Mouse (Mus musculus) heart, embryonic 13.5 days (tissue): ENCODE results near the gene Cenpp. TPM values are rescaled to one million over a fixed set of nuclear protein-coding genes. Genes with fewer than 3 reads are reported as not detected.
"Not testable (repeated sequence)": the region's sequence is repeated elsewhere in the genome, so short reads cannot be mapped to it uniquely, and the experiment has no call there.

Source experiments
- ATAC-seq: fragments of 200-750 bp; cut with Nextera tagmentation; 2 replicates; pipeline ENCODE4 v1.8.0; 2017; ENCODE audit warnings: moderate TSS enrichment; ENCODE audit not compliant: insufficient number of reproducible peaks, low FRiP score, low TSS enrichment; ENCODE audit errors: extremely low read depth
- H3K27ac ChIP-seq: fragments of 300-500 bp; sonication (generic); replicated peaks from 2 replicates; pipeline ENCODE4 v1.5.1; 2015; ENCODE audit warnings: moderate library complexity, mild to moderate bottlenecking, inconsistent platforms
- H3K27me3 ChIP-seq: fragments of 300-500 bp; sonication (generic); replicated peaks from 2 replicates; pipeline ENCODE4 v1.6.1; 2015; ENCODE audit warnings: mild to moderate bottlenecking, inconsistent platforms
- H3K36me3 ChIP-seq: fragments of 300-500 bp; sonication (generic); 2 replicates; pipeline ENCODE4 v1.6.1; 2015; ENCODE audit warnings: mild to moderate bottlenecking, inconsistent platforms
- H3K4me1 ChIP-seq: fragments of 300-500 bp; sonication (generic); 2 replicates; pipeline ENCODE4 v1.6.1; 2015; ENCODE audit warnings: inconsistent platforms
- H3K4me2 ChIP-seq: fragments of 300-500 bp; sonication (generic); 2 replicates; pipeline ENCODE4 v1.6.1; 2015; ENCODE audit warnings: inconsistent platforms, mild to moderate bottlenecking, moderate library complexity
- H3K4me3 ChIP-seq: fragments of 300-500 bp; sonication (generic); 2 replicates; pipeline ENCODE4 v1.5.1; 2015; ENCODE audit warnings: moderate library complexity, mild to moderate bottlenecking, inconsistent platforms
- H3K9ac ChIP-seq: fragments of 300-500 bp; sonication (generic); 2 replicates; pipeline ENCODE4 v1.6.1; 2015; ENCODE audit warnings: inconsistent platforms, mild to moderate bottlenecking, moderate library complexity
- H3K9me3 ChIP-seq: fragments of 300-500 bp; sonication (generic); 2 replicates; pipeline ENCODE4 v1.6.1; 2016; ENCODE audit warnings: inconsistent platforms
- WGBS: fragments of 180-500 bp; shearing (Covaris S2); methylation state at CpG from one replicate; pipeline ENCODE4 v1.1.7; 2015; ENCODE audit warnings: mixed read lengths; 5-methylcytosine and 5-hydroxymethylcytosine counted together
- polyA plus RNA-seq: library from polyadenylated mRNA; unstranded; fragments of >200 nt; fragmentation: Nextera tagmentation; extraction: Ambion mirVana; gene quantifications from 2 replicates; pipeline ENCODE4 v1.2.1, GENCODE M21; 2015

The Cenpp gene
- polyA plus RNA-seq, 1 experiment from 2014 or later, result 23.0 TPM

DNA sequence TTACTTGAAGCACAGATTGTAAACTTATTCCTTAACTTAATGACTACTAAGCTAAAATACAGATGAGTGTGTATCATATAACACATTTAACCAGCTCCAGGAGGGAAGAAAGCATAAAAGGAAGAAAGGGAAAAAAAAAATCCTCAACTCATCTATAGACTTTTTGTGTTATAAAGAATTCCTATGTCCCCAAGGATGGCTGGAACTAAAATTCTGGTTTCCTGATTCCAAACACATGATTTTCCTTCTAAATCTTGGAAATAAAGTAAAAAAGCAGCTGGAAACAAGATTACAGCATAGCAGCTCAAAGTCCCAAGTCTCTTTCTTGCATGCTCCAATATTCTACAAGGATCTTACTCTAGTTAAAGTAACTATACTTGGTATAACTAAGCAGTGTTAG, 49.0 kb downstream of the Cenpp start:
- Histone ChIP-seq H3K4me2 (no peak overlapping the region), H3K27me3 (no peaks in the 10 kb centered on the region)
- no peak for ATAC-seq

DNA sequence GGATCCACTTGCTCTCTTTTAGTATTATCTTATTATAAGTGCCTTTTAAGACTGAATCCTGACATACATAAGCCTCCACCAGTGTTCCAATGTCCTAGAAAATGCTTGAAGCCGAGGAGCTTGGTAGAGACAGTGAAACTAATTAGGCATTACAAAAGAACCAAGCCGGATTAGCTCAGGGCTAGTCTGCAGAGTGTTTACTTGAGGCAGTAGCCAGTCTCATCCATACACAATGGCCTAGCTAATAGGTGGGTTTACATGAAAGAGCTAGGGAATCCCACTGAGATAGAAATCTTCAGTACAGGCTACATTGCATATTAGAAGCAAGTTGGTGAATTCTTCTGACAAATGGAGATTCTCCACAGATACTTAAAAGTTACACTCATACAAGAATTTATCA, 50.0 kb downstream of the Cenpp start:
- H3K9ac ChIP-seq, H3K4me3 ChIP-seq, H3K4me1 ChIP-seq, H3K36me3 ChIP-seq, H3K4me2 ChIP-seq, H3K9me3 ChIP-seq, H3K27ac ChIP-seq, ATAC-seq, H3K27me3 ChIP-seq: not testable (repeated sequence)
- 88% methylated on average over 2 of the region's 2 CpGs for WGBS

More for the DNA sequence above, 49.0 kb downstream of the Cenpp start:
- no peaks in the 10 kb centered on the region for H3K9me3 ChIP-seq
- no peak overlapping the region for H3K9ac ChIP-seq
- H3K27ac ChIP-seq, result no peak overlapping the region
- H3K4me3 ChIP-seq, result no peak overlapping the region
- no peaks in the 10 kb centered on the region for H3K36me3 ChIP-seq
- peaks cover 3% of the 10 kb centered on the region for H3K4me1 ChIP-seq

DNA sequence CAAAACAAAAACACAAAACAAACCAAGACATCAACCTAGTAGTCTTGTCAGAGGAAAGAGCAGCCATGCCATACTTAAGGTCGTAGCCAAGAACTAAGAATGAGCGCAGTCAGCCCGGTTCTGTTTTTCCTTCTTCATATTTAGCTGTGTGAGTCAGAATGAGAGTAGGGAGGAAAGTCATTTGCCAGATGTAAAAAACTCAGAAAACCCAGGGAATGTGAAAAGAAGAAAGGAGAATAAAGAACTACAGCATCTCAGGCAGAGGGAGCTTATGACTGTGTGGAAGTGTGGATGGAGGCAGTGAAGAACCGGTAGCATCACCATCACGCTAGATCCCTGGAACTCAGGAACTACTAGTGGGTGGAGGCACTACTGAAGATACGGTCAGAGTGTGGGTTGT, 66.5 kb downstream of the Cenpp start:
- no peaks in the 10 kb centered on the region for H3K27me3 ChIP-seq
- H3K4me3 ChIP-seq, result no peak overlapping the region
- H3K4me1 ChIP-seq, result 0 out of 2 replicates have a peak, but pooled peaks cover 9% of the 10 kb centered on the region
- WGBS, result 92% methylated on average over 6 of the region's 6 CpGs
- H3K4me2 ChIP-seq, result no peak overlapping the region
- no peak overlapping the region for H3K9ac ChIP-seq
- H3K36me3 ChIP-seq, result no peaks in the 10 kb centered on the region
- H3K27ac ChIP-seq, result no peak overlapping the region
- H3K9me3 ChIP-seq, result no peaks in the 10 kb centered on the region
- no peak for ATAC-seq

DNA sequence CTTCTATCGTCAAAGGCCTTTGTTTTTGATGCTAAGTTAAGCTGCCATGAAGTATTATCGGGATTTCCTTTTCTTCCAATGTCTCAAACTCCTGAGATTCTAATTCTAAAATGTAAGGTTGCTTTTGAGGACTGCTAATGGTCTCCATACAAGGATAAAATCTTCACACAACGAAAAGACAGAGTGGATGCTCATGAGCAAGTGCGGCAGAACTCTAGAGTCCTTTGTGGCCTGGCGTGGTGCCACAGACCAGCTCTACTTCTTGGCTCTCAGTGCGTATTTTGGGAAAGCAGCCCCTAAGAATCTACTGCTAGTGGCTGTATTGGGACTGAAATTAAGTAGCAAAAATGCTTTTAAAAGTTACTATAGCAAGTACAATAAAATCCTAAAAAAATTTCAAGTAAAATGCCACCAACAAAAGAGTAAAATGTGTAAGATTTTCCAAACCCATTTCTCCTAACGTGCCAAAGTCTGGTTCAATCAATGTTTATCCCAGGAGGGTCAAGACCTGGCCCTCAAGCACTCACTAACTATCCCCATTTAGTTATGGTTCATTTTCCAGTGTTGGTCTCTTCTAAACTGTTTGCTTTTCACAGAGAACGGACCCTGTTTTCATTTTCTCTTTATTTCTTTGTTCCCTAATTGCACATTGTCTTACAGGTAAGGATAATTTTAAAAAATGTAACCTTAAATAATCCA, 68.1 kb downstream of the Cenpp start:
- Histone ChIP-seq H3K4me1 (peaks cover 14% of the 10 kb centered on the region; the same call in 1 of the 2 replicates), H3K9ac (no peak overlapping the region), H3K9me3 (no peaks in the 10 kb centered on the region), H3K27me3 (no peaks in the 10 kb centered on the region), H3K4me3 (no peak overlapping the region), H3K36me3 (no peaks in the 10 kb centered on the region), H3K4me2 (no peak overlapping the region), H3K27ac (peak overlapping the region; percentile 13; the same call in 1 of the 2 replicates)
- ATAC-seq, result no peak
- 73% methylated on average over 8 of the region's 8 CpGs for WGBS

DNA sequence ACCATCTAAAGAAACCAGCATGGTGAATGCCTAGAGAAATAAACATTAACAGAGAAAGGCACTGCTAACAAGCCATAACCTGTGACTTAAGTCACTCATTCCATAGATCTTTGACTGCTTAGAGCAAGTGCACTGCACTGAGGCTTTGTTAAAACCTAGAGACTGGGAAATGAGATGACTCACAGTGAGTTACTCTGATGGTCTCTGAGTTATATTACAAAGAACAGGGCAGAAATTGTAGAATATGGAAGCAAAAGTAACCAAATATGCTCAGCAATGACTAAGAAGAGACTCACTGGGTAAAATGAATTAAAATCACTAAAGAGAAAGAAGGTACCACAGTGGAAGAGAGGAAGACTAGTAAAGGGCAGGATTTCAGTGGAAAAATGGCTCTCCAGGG, 68.7 kb downstream of the Cenpp start:
- no peak for ATAC-seq
- Histone ChIP-seq H3K9ac (no peak overlapping the region), H3K4me2 (no peak overlapping the region), H3K27ac (peak overlapping the region; percentile 13; the same call in 1 of the 2 replicates), H3K4me3 (no peak overlapping the region), H3K9me3 (no peaks in the 10 kb centered on the region), H3K36me3 (no peaks in the 10 kb centered on the region), H3K4me1 (peaks cover 14% of the 10 kb centered on the region; the same call in 1 of the 2 replicates), H3K27me3 (no peaks in the 10 kb centered on the region)

DNA sequence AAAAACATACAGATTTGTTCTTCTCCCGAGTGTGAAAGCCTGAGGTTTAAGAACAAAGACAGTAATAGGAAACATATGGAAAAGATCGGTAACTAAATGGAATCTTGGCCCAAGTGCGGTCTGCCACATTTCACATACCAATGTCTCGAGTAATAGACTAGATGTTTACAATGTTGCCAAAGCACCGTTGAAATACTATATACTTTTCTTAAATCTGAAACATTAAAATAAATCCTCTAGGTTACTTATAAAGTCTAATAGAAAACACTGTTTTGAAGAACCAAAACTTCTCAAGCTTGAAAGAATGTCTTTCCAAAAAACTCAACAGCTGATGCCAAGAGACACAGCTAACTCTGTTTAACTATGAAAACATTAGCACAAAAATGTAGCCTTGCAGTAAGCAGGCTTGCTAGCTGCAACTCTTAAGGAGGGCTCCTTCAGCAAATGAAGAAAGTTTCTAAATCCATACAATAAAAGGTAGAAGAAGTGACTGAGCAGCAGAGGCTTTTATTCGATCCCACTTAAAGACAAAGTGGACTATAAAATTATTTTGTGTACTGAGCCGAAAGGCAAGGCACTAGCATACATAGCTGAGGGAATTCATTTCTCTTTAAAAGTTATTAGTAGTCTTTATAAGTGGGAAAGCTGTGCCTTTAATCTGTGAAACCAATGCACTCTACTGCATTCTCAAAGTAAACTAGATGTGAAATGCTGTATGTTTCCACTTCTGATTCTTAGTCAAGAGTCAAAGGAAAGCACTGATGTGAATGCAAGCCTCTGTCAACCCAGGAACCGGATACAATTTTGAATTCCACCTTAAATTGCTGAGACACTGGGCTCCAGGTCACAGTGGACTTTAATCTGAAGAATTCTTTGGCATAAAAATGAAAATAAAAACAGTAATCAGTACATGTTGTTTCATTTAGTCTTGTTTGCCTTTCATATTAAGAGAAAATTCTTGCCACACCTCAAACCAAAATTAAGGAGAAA, 70.7 kb downstream of the Cenpp start, which contains the start of gene Omd:
TSS of gene Omd (plus strand) at position 922 of the 990 bp plus-strand sequence.
- Histone ChIP-seq H3K9ac (no peak within 1 kb of the TSS; the same call in 1 of the 2 replicates), H3K4me2 (no peak within 1 kb of the TSS), H3K27ac (peak within 1 kb of the TSS; percentile 79), H3K9me3 (no peaks in the 10 kb centered on the region), H3K36me3 (no peaks in the 10 kb centered on the region), H3K4me1 (peaks cover 14% of the 10 kb centered on the region; the same call in 1 of the 2 replicates), H3K4me3 (no peak within 1 kb of the TSS), H3K27me3 (no peaks in the 10 kb centered on the region)
- no peak for ATAC-seq
- WGBS, result 57% methylated on average over 8 of the region's 8 CpGs

DNA sequence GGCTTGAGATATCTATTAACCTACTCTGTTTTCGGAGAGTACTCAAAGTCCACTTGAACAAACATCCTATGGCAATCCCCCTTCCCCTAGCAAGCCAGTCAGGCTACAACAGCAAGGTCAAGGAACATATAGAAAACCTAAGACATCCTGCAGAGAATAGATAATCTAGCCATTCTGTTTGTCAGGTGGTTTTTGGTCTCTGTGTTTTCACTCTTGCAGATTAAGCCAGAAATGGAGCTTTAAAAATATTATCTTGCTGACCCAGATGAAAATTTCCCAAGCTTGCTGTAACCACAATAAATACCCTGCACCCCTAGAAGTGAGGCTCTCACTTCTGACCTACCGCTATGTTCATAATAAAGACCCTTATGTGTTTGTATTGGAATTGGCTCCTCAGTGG, 81.2 kb downstream of the Cenpp start:
- no peaks in the 10 kb centered on the region for H3K36me3 ChIP-seq
- H3K9ac ChIP-seq, result no peak overlapping the region
- no peak for ATAC-seq
- no peaks in the 10 kb centered on the region for H3K27me3 ChIP-seq
- 64% methylated on average over 2 of the region's 2 CpGs for WGBS
- no peak overlapping the region for H3K4me3 ChIP-seq
- no peak overlapping the region for H3K4me2 ChIP-seq
- H3K27ac ChIP-seq, result no peak overlapping the region
- H3K9me3 ChIP-seq, result no peaks in the 10 kb centered on the region
- peaks cover 6% of the 10 kb centered on the region; the same call in 1 of the 2 replicates for H3K4me1 ChIP-seq

DNA sequence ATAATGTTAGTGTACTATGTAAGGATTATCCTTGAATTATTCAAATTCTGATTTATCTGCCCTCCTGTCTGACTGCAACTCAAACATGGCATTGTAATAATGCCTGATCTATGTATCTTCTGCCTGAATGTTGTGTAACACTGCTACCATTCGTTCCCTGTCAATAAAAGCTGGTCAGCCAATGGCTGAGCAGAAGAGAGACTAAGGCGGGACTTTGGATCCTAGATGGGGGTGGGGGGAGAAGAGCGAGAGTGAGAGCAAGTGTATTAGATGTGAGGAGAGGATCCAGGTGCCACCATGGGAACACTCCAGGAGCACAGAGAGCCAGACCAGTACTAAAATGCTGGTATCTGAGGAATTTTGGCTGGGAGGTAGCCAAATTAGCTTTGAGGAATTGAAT, 82.2 kb downstream of the Cenpp start:
- no peaks in the 10 kb centered on the region for H3K36me3 ChIP-seq
- no peak for ATAC-seq

DNA sequence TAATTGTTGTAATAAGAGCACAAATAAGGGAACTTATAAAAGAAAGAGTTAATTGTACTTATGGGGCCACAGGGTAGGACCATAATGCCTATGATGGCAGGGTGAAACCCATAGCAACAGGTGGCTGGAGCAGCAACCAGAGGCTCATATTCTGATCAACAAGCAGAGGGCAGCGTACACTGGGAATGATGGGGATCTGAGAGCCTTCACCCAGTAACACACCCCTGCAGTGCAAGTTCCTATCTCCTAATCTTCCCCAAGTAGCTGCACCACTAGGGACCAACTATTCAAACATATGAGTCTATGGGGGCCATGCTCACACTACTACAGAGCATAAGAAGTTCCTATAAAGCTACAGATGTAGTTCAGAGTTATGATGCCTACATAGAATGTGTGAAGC, 88.2 kb downstream of the Cenpp start:
- Histone ChIP-seq H3K9ac (no peak overlapping the region), H3K4me1 (no peaks in the 10 kb centered on the region), H3K4me2 (no peak overlapping the region), H3K4me3 (no peak overlapping the region), H3K9me3 (no peaks in the 10 kb centered on the region), H3K36me3 (no peaks in the 10 kb centered on the region), H3K27ac (no peak overlapping the region), H3K27me3 (no peaks in the 10 kb centered on the region)
- no peak for ATAC-seq
- 81% methylated on average over 1 of the region's 1 CpGs for WGBS

More for the DNA sequence above, 82.2 kb downstream of the Cenpp start:
- no peak overlapping the region for H3K9ac ChIP-seq
- no peaks in the 10 kb centered on the region for H3K9me3 ChIP-seq
- H3K4me3 ChIP-seq, result no peak overlapping the region
- no peak overlapping the region for H3K4me2 ChIP-seq
- H3K27ac ChIP-seq, result no peak overlapping the region
- WGBS, result 74% methylated on average over 3 of the region's 3 CpGs
- H3K4me1 ChIP-seq, result peaks cover 6% of the 10 kb centered on the region; the same call in 1 of the 2 replicates
- no peaks in the 10 kb centered on the region for H3K27me3 ChIP-seq

DNA sequence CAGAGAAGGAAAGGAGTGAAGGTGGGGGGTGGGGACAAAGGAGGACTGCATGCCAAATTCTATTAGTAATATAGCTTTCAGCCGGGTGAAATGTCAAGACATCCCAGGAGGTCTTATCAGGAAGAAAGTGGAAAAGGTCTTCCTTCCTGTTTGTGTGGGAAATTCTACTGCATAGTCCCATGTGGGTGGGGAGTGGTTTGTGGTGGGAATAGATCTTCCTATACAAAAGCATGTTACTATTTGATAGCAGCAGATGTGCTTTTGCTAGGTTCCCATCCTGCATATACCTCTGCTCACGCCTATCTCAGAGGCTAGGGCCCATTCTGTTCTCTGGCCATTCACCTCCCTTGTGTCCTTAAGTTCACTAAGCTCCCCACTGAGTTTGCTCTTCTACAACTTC, 91.7 kb downstream of the Cenpp start:
- 38% methylated on average over 2 of the region's 2 CpGs for WGBS
- no peaks in the 10 kb centered on the region for H3K27me3 ChIP-seq
- no peak overlapping the region for H3K27ac ChIP-seq
- no peak overlapping the region for H3K4me2 ChIP-seq
- ATAC-seq, result no peak
- H3K9ac ChIP-seq, result no peak overlapping the region
- no peak overlapping the region for H3K4me3 ChIP-seq
- H3K36me3 ChIP-seq, result no peaks in the 10 kb centered on the region
- H3K9me3 ChIP-seq, result no peaks in the 10 kb centered on the region
- no peaks in the 10 kb centered on the region for H3K4me1 ChIP-seq

DNA sequence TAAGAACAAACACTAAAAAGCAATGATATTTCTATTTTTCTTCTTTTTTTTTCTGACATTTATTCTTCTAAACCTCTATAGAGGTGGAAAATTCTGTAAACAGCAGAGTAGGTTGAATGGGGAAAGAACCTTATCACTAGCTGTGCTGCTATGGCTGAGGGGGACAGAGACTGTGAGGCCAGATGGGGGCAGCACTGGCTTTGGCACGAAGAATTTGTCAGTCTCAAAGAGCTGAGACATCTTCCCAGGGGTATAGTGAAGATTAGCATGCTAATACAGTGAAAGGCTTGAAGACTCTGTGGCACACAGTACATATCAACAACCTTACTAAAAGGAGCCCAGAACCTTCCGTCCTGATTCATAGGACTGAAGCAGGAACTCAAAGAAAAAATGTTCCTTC, 93.4 kb downstream of the Cenpp start:
- no peak overlapping the region for H3K9ac ChIP-seq
- ATAC-seq, result no peak
- no peak overlapping the region for H3K4me2 ChIP-seq
- H3K4me1 ChIP-seq, result no peaks in the 10 kb centered on the region
- no peak overlapping the region for H3K27ac ChIP-seq
- no peaks in the 10 kb centered on the region for H3K27me3 ChIP-seq
- no peak overlapping the region for H3K4me3 ChIP-seq
- H3K9me3 ChIP-seq, result no peaks in the 10 kb centered on the region
- no peaks in the 10 kb centered on the region for H3K36me3 ChIP-seq
- 41% methylated on average over 2 of the region's 2 CpGs for WGBS
